Mouse (Mus musculus) frontal cortex, postnatal 10 days (tissue): Measurements from ENCODE around the gene Rapgef1.
A peak's percentile ranks its signal among the peaks of the same experiment; 100 is the strongest.
"Not testable (repeated sequence)": the region's sequence is repeated elsewhere in the genome, so short reads cannot be mapped to it uniquely, and the experiment has no call there.

Experiments
- DNase-seq, 2 experiments: peaks; one replicate each; pipeline ENCODE4 v3.0.0; 2022; ENCODE audit warnings: low spot score in 2 of 2, mixed read lengths in 1 of 2

Gene Rapgef1

GRCm38 (mm10) chr2:29703104-29704081 is 83.9 kb downstream of the Rapgef1 start:
- DNase-seq, result no peak

GRCm38 (mm10) chr2:29705493-29705892 is 86.0 kb downstream of the Rapgef1 start:
- no peak for DNase-seq

- DNase-seq, result no peak
These were observed 87.5 kb downstream of the Rapgef1 start for GRCm38 (mm10) chr2:29706726-29707620.

GRCm38 (mm10) chr2:29707731-29708130 is 88.2 kb downstream of the Rapgef1 start:
- DNase-seq, result peak in 1 of 2 experiments; percentile 36

GRCm38 (mm10) chr2:29708209-29708608 is 88.7 kb downstream of the Rapgef1 start:
- DNase-seq, result not testable (repeated sequence)

- no peak for DNase-seq
These were observed 91.5 kb downstream of the Rapgef1 start for GRCm38 (mm10) chr2:29711038-29711437.

- no peak for DNase-seq
These were observed 92.4 kb downstream of the Rapgef1 start for GRCm38 (mm10) chr2:29711877-29712276.

GRCm38 (mm10) chr2:29713501-29713900 is 94.0 kb downstream of the Rapgef1 start:
- DNase-seq, result no peak

- no peak for DNase-seq
These were observed 94.6 kb downstream of the Rapgef1 start for GRCm38 (mm10) chr2:29714127-29714526.

- DNase-seq, result no peak
These were observed 96.6 kb downstream of the Rapgef1 start for GRCm38 (mm10) chr2:29716143-29716542.

GRCm38 (mm10) chr2:29716691-29717090 is 97.2 kb downstream of the Rapgef1 start:
- no peak for DNase-seq

- DNase-seq, result no peak
These were observed 99.1 kb downstream of the Rapgef1 start for GRCm38 (mm10) chr2:29718581-29718980.

GRCm38 (mm10) chr2:29723132-29723531 is 103.6 kb downstream of the Rapgef1 start:
- DNase-seq, result no peak

- DNase-seq, result no peak
These were observed 105.3 kb downstream of the Rapgef1 start for GRCm38 (mm10) chr2:29724664-29725365.

GRCm38 (mm10) chr2:29729500-29729899 is 110.0 kb downstream of the Rapgef1 start:
- DNase-seq, result no peak

- no peak for DNase-seq
These were observed 112.0 kb downstream of the Rapgef1 start for GRCm38 (mm10) chr2:29731545-29731944.

GRCm38 (mm10) chr2:29732559-29732958 is 113.0 kb downstream of the Rapgef1 start:
- no peak for DNase-seq

GRCm38 (mm10) chr2:29733348-29733747 is 113.8 kb downstream of the Rapgef1 start:
- no peak for DNase-seq

- DNase-seq, result no peak
These were observed 116.2 kb downstream of the Rapgef1 start for GRCm38 (mm10) chr2:29735708-29736107.

GRCm38 (mm10) chr2:29737209-29737925 is 117.8 kb downstream of the Rapgef1 start:
- DNase-seq, result no peak

- no peak for DNase-seq
These were observed 119.3 kb downstream of the Rapgef1 start for GRCm38 (mm10) chr2:29738799-29739198.
